Mouse (Mus musculus) liver, postnatal 0 days (tissue): ENCODE results near the gene F930015N05Rik.

Experiments
- CTCF ChIP-seq: sonication (generic); IDR thresholded peaks from 2 replicates; pipeline ENCODE4 v1.5.1; 2016; ENCODE audit warnings: antibody characterized with exemption, low read depth
- EP300 ChIP-seq: IDR thresholded peaks from 2 replicates; pipeline ENCODE4 v1.6.1; 2016; ENCODE audit warnings: antibody characterized with exemption, low read depth, mild to moderate bottlenecking

DNA sequence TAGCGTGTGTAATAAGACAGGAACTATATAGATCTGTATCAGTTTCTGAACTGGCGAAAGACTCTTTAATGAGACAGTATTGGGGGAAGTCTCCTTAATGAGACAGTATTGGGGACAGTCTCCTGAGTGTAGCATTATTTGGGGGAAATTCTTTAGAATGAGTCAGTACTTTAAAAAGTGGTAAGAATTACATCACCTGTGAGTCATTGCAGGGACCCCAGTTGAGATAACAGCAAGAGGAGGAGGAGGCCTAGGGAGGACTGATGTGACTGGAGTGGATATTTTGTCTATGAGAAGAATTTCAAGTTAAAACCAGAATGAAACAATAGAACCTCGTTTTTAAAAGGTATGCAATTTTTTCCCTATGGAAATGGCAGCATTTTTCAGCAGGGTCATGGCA is 25.3 kb upstream of the F930015N05Rik start:
- TF ChIP-seq CTCF, result no peak
- no peak for TF ChIP-seq EP300
